Mouse (Mus musculus) thymus, adult 2 months (tissue): ENCODE results near the gene Slc22a1. TPM values are rescaled to one million over a fixed set of nuclear protein-coding genes. Genes with fewer than 3 reads are reported as not detected.

Experiments used
- DNase-seq: peaks from one replicate; pipeline ENCODE4 v3.0.0; 2021
- H3K27ac ChIP-seq: fragments of 200-500 bp; 2 replicates; pipeline ENCODE4 v1.5.1; 2012; ENCODE audit warnings: low read length, control low read depth; ENCODE audit not compliant: control insufficient read depth, insufficient read depth
- H3K27me3 ChIP-seq: fragments of 200-500 bp; 2 replicates; pipeline ENCODE4 v1.6.1; 2012; ENCODE audit warnings: mild to moderate bottlenecking, low read length, moderate library complexity, mixed read lengths; ENCODE audit not compliant: control insufficient read depth, insufficient read depth
- H3K36me3 ChIP-seq: fragments of 200-500 bp; 2 replicates; pipeline ENCODE4 v1.6.1; 2012; ENCODE audit warnings: mild to moderate bottlenecking, low read length, moderate library complexity; ENCODE audit not compliant: control insufficient read depth, insufficient read depth
- H3K4me1 ChIP-seq: fragments of 200-500 bp; replicated peaks from 2 replicates; pipeline ENCODE4 v1.6.1; 2012; ENCODE audit warnings: low read length; ENCODE audit not compliant: control insufficient read depth, insufficient read depth
- H3K4me3 ChIP-seq: fragments of 200-500 bp; 2 replicates; pipeline ENCODE4 v1.5.1; 2012; ENCODE audit warnings: mild to moderate bottlenecking, low read length, control low read depth, moderate library complexity; ENCODE audit not compliant: control insufficient read depth, insufficient read depth
- CTCF ChIP-seq: fragments of 200-500 bp; IDR thresholded peaks from 2 replicates; pipeline ENCODE4 v1.5.1; 2012; ENCODE audit warnings: mild to moderate bottlenecking, control low read depth, low read length, moderate library complexity, borderline replicate concordance; ENCODE audit not compliant: control insufficient read depth, poor library complexity, insufficient read depth; ENCODE audit errors: extremely low read depth
- POLR2A ChIP-seq: fragments of 200-500 bp; IDR thresholded peaks from 2 replicates; pipeline ENCODE4 v1.6.1; 2012; ENCODE audit warnings: mild to moderate bottlenecking, low read length, control low read depth, moderate library complexity; ENCODE audit not compliant: control insufficient read depth, poor library complexity, insufficient read depth; ENCODE audit errors: extremely low read depth
- WGBS: fragments of 180-500 bp; shearing (Covaris S2); methylation state at CpG from one replicate; pipeline ENCODE4 v1.1.7; 2018; 5-methylcytosine and 5-hydroxymethylcytosine counted together
- polyA plus RNA-seq: library from polyadenylated mRNA; depleted of rRNA; stranded (reverse); fragments of >200 nt; gene quantifications from 2 replicates; pipeline ENCODE4 v1.2.3, GENCODE M21; 2012

The Slc22a1 gene
- polyA plus RNA-seq, 1 experiment = 0.80 TPM

GRCm38 (mm10) chr17:12718251-12718650 is 42.6 kb upstream of the Slc22a1 start:
- Histone ChIP-seq H3K27me3 (no peaks in the 10 kb centered on the region), H3K4me3 (no peak overlapping the region), H3K36me3 (no peaks in the 10 kb centered on the region; the same call in 1 of the 2 replicates), H3K27ac (no peak overlapping the region), H3K4me1 (no peaks in the 10 kb centered on the region; the same call in 1 of the 2 replicates)
- TF ChIP-seq POLR2A = no peak
- no peak for TF ChIP-seq CTCF
- 80% methylated on average over 7 of the region's 7 CpGs for WGBS
- DNase-seq = no peak

GRCm38 (mm10) chr17:12717445-12717844 is 41.8 kb upstream of the Slc22a1 start:
- no peaks in the 10 kb centered on the region; the same call in 1 of the 2 replicates for H3K36me3 ChIP-seq
- no peak for TF ChIP-seq POLR2A
- TF ChIP-seq CTCF = no peak
- H3K4me3 ChIP-seq = no peak overlapping the region
- H3K27ac ChIP-seq = no peak overlapping the region
- no peaks in the 10 kb centered on the region; the same call in 1 of the 2 replicates for H3K4me1 ChIP-seq
- WGBS = 93% methylated on average over 4 of the region's 4 CpGs
- no peak for DNase-seq
- H3K27me3 ChIP-seq = no peaks in the 10 kb centered on the region

- H3K4me3 ChIP-seq = no peak overlapping the region
- H3K27me3 ChIP-seq = no peaks in the 10 kb centered on the region
- WGBS = 41% methylated on average over 1 of the region's 1 CpGs
- no peak overlapping the region for H3K27ac ChIP-seq
- TF ChIP-seq CTCF = no peak
- TF ChIP-seq POLR2A = no peak
- peaks cover 6% of the 10 kb centered on the region for H3K4me1 ChIP-seq
- DNase-seq = no peak
- H3K36me3 ChIP-seq = no peaks in the 10 kb centered on the region; the same call in 1 of the 2 replicates
Measured at GRCm38 (mm10) chr17:12715032-12715431, 39.4 kb upstream of the Slc22a1 start.

- 22% methylated on average over 5 of the region's 5 CpGs for WGBS
- TF ChIP-seq POLR2A = no peak
- no peak for TF ChIP-seq CTCF
- H3K4me3 ChIP-seq = no peak overlapping the region
- H3K36me3 ChIP-seq = no peaks in the 10 kb centered on the region; the same call in 1 of the 2 replicates
- no peak overlapping the region for H3K27ac ChIP-seq
- peaks cover 7% of the 10 kb centered on the region for H3K4me1 ChIP-seq
- H3K27me3 ChIP-seq = no peaks in the 10 kb centered on the region
- DNase-seq = peak; percentile 26
Measured at GRCm38 (mm10) chr17:12714080-12714561, 38.5 kb upstream of the Slc22a1 start.

GRCm38 (mm10) chr17:12712993-12713392 is 37.4 kb upstream of the Slc22a1 start:
- no peak for DNase-seq
- TF ChIP-seq POLR2A (no peak), CTCF (no peak)
- H3K36me3 ChIP-seq = no peaks in the 10 kb centered on the region; the same call in 1 of the 2 replicates
- H3K27ac ChIP-seq = no peak overlapping the region
- H3K27me3 ChIP-seq = no peaks in the 10 kb centered on the region
- H3K4me3 ChIP-seq = no peak overlapping the region
- 90% methylated on average over 3 of the region's 3 CpGs for WGBS
- peaks cover 7% of the 10 kb centered on the region for H3K4me1 ChIP-seq

GRCm38 (mm10) chr17:12712191-12712590 is 36.6 kb upstream of the Slc22a1 start:
- Histone ChIP-seq H3K4me3 (no peak overlapping the region), H3K4me1 (peaks cover 7% of the 10 kb centered on the region), H3K27me3 (no peaks in the 10 kb centered on the region), H3K27ac (no peak overlapping the region), H3K36me3 (no peaks in the 10 kb centered on the region; the same call in 1 of the 2 replicates)
- no peak for DNase-seq
- TF ChIP-seq CTCF (no peak), POLR2A (no peak)

- TF ChIP-seq POLR2A (no peak), CTCF (no peak)
- Histone ChIP-seq H3K36me3 (no peaks in the 10 kb centered on the region; the same call in 1 of the 2 replicates), H3K27ac (no peak overlapping the region), H3K4me1 (peaks cover 7% of the 10 kb centered on the region), H3K27me3 (no peaks in the 10 kb centered on the region), H3K4me3 (no peak overlapping the region)
- no peak for DNase-seq
- 92% methylated on average over 2 of the region's 2 CpGs for WGBS
Measured at GRCm38 (mm10) chr17:12710976-12711375, 35.3 kb upstream of the Slc22a1 start.
